8 mouse cellular contexts compared by ENCODE assay signal in the genomic region with DNA sequence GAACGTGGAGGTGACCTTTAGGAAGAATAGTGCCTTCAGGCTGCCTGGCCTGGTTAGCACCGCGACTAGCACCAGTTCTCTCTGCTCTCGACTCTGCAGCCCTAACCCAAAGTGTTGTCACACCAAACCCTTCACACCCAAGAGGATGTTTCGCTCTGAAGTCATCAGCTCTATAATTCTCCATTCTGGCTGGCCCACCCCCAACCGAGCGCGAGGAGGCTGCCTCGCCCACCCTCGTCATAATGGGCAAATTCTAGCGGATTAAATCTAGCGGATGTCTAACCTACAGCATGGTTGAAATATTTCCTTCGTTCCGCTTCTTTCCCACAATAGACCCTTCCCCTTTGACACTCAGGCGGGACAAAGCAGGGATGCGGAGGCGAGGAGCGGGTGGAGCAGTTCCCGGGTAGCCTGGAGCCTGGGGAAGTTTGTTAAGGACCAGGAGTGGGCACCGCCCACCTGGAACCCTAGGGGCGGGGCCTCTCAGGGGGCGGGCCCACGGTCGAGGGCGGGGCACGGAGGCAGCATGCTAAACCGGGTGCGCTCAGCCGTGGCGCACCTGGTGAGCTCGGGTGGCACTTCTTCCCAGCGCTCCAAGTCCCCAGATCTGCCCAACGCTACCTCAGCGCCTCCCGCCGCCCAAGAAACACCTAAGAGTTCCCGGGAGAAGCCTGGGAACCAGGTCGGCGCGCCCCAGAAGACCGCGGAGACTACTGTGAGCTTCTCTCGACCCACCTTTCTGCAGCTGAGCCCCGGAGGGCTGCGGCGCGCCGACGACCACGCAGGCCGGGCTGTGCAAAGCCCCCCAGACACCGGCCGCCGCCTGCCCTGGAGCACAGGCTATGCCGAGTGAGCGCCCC. TPM values are rescaled to one million over a fixed set of nuclear protein-coding genes. Genes with fewer than 3 reads are reported as not detected.
DNase-seq lines count a peak whose midpoint lies in the region; ATAC-seq lines count a peak whose summit lies in the region.

A gene (plus strand): TSS at position 496 of the 860 bp plus-strand sequence.

- peak within 1 kb of the TSS; percentile 47 for H3K4me3 ChIP-seq in forebrain, embryonic 13.5 days
- peak within 1 kb of the TSS; percentile 50 for H3K4me3 ChIP-seq in limb, embryonic 11.5 days (ENCODE audit: low read depth, low read length)
- H3K4me3 ChIP-seq in midbrain, embryonic 10.5 days: peak within 1 kb of the TSS; percentile 60
- peak within 1 kb of the TSS; percentile 39 for H3K4me3 ChIP-seq in stomach, embryonic 14.5 days (ENCODE audit: low read depth, low read length)

- H3K4me1 ChIP-seq in forebrain, embryonic 13.5 days: peaks cover 22% of the 10 kb centered on the region
- peaks cover 11% of the 10 kb centered on the region for H3K4me1 ChIP-seq in limb, embryonic 11.5 days (ENCODE audit: control insufficient read depth, insufficient read depth, low read length)
- peaks cover 33% of the 10 kb centered on the region for H3K4me1 ChIP-seq in midbrain, embryonic 10.5 days
- H3K4me1 ChIP-seq in stomach, embryonic 14.5 days (ENCODE audit: control insufficient read depth, insufficient read depth, low read length): peaks cover 11% of the 10 kb centered on the region; the same call in 1 of the 2 replicates

- peak within 1 kb of the TSS; percentile 48 for H3K9ac ChIP-seq in forebrain, embryonic 13.5 days
- H3K9ac ChIP-seq in limb, embryonic 11.5 days (ENCODE audit: low read length): peak within 1 kb of the TSS; percentile 36; the same call in 1 of the 2 replicates
- no peak within 1 kb of the TSS; the same call in 1 of the 2 replicates for H3K9ac ChIP-seq in stomach, embryonic 14.5 days (replicated peaks; ENCODE audit: low read depth, low read length)

- peak; percentile 64 for ATAC-seq in forebrain, embryonic 13.5 days
- ATAC-seq in limb, embryonic 11.5 days (ENCODE audit: insufficient number of reproducible peaks, low FRiP score, low TSS enrichment, low read depth): no peak
- peak; percentile 66 for ATAC-seq in stomach, embryonic 14.5 days (ENCODE audit: insufficient number of reproducible peaks, insufficient read depth, low FRiP score, low read depth)

- no peaks in the 10 kb centered on the region for H3K36me3 ChIP-seq in forebrain, embryonic 13.5 days (ENCODE audit: poor library complexity, severe bottlenecking)
- no peaks in the 10 kb centered on the region for H3K36me3 ChIP-seq in limb, embryonic 11.5 days (ENCODE audit: control insufficient read depth, insufficient read depth, low read length)
- H3K36me3 ChIP-seq in midbrain, embryonic 10.5 days: no peaks in the 10 kb centered on the region
- H3K36me3 ChIP-seq in stomach, embryonic 14.5 days (ENCODE audit: control insufficient read depth, insufficient read depth, low read length): no peaks in the 10 kb centered on the region

- intact Hi-C loops in heart, postnatal 36 days (cut with DNase I): loop anchor here (1.0 to 5.0 kb wide), 2 partner anchors 9 to 37 kb away; a partner anchor contains a TSS

- DNase-seq in ES-CJ7 (ENCODE audit: low read depth, low spot score) (peak; percentile 87), ZHBTc4 (ENCODE audit: low read depth, low spot score) (peak; percentile 96)
- peak; percentile 79 to 80 for DNase-seq in heart, postnatal 36 days
- peak; percentile 83 for DNase-seq in limb, embryonic 11.5 days (ENCODE audit: low spot score)
- DNase-seq in midbrain, embryonic 10.5 days (ENCODE audit: low spot score): peak; percentile 60
- DNase-seq in cerebellum, adult 9-10 months: no peak

- H3K27me3 ChIP-seq in forebrain, embryonic 13.5 days: peaks cover 99% of the 10 kb centered on the region
- peaks cover 64% of the 10 kb centered on the region for H3K27me3 ChIP-seq in limb, embryonic 11.5 days (ENCODE audit: control insufficient read depth, insufficient read depth, low read length)
- H3K27me3 ChIP-seq in midbrain, embryonic 10.5 days (ENCODE audit: low read depth, poor library complexity, severe bottlenecking): peaks cover 100% of the 10 kb centered on the region
- 0 out of 2 replicates have a peak, but pooled peaks cover 42% of the 10 kb centered on the region for H3K27me3 ChIP-seq in stomach, embryonic 14.5 days (ENCODE audit: control insufficient read depth, insufficient read depth, low read length)

- H3K4me2 ChIP-seq in forebrain, embryonic 13.5 days: peak within 1 kb of the TSS; percentile 86
- peak within 1 kb of the TSS; percentile 95 for H3K4me2 ChIP-seq in limb, embryonic 11.5 days (ENCODE audit: low read depth, severe bottlenecking)
- peak within 1 kb of the TSS; percentile 93 for H3K4me2 ChIP-seq in stomach, embryonic 14.5 days (replicated peaks; ENCODE audit: low read depth, low read length)

- WGBS in forebrain, embryonic 13.5 days: under 1% methylated on average over 47 of the region's 56 CpGs
- under 1% methylated on average over 53 of the region's 56 CpGs for WGBS in limb, embryonic 11.5 days
- 1% methylated on average over 56 of the region's 56 CpGs for WGBS in midbrain, embryonic 10.5 days
- WGBS in stomach, embryonic 14.5 days: 1% methylated on average over 56 of the region's 56 CpGs

- no peak within 1 kb of the TSS for H3K27ac ChIP-seq in forebrain, embryonic 13.5 days
- no peak within 1 kb of the TSS for H3K27ac ChIP-seq in limb, embryonic 11.5 days (replicated peaks; ENCODE audit: low read depth, low read length)
- no peak within 1 kb of the TSS; the same call in 1 of the 2 replicates for H3K27ac ChIP-seq in midbrain, embryonic 10.5 days (replicated peaks)
- H3K27ac ChIP-seq in stomach, embryonic 14.5 days (ENCODE audit: low read length): no peak within 1 kb of the TSS

- H3K9me3 ChIP-seq in forebrain, embryonic 13.5 days (replicated peaks): no peaks in the 10 kb centered on the region
- no peaks in the 10 kb centered on the region for H3K9me3 ChIP-seq in limb, embryonic 11.5 days (ENCODE audit: control insufficient read depth, low read length)
- no peaks in the 10 kb centered on the region for H3K9me3 ChIP-seq in midbrain, embryonic 10.5 days (replicated peaks)
- H3K9me3 ChIP-seq in stomach, embryonic 14.5 days (ENCODE audit: control insufficient read depth, low read depth, low read length): no peaks in the 10 kb centered on the region

RNA-seq across cellular contexts. Expression of the gene that starts here (rescaled TPM):
- polyA plus RNA-seq in forebrain, embryonic 13.5 days (2015; fragmentation: Nextera tagmentation; extraction: Ambion mirVana): 0.68 and 1.7 TPM in 2 replicates
- 10 to 100 TPM; 24.0 to 26.2 TPM for total RNA-seq in heart, postnatal 36 days (2021)
- polyA plus RNA-seq in limb, embryonic 11.5 days (2014; fragmentation: Nextera tagmentation; extraction: Ambion mirVana): 1.3 and 1.8 TPM in 2 replicates
- polyA plus RNA-seq in midbrain, embryonic 10.5 days (2016; fragmentation: Nextera tagmentation; extraction: Ambion mirVana): 1.1 and 1.2 TPM in 2 replicates
- polyA plus RNA-seq in stomach, embryonic 14.5 days (2014; fragmentation: Nextera tagmentation; extraction: Ambion mirVana): 3.0 and 4.0 TPM in 2 replicates
